Mouse (Mus musculus) intestine, embryonic 16.5 days (tissue): ENCODE measurements at regions not wholly inside any gene's neighbourhood (a gene's known extent, or its start where the extent isn't known, plus 50 kb on each side); places are given as distances from the start of the nearest gene placed in this dataset.

ENCODE experiments used
- ATAC-seq: fragments of 200-750 bp; cut with Nextera tagmentation; 2 replicates; pipeline ENCODE4 v1.8.0; 2017; ENCODE audit warnings: moderate TSS enrichment, moderate library complexity
- H3K27ac ChIP-seq: fragments of 300-500 bp; sonication (generic); 2 replicates; pipeline ENCODE4 v1.5.1; 2014; ENCODE audit warnings: mild to moderate bottlenecking, low read length
- H3K27me3 ChIP-seq: fragments of 300-500 bp; sonication (generic); replicated peaks from 2 replicates; pipeline ENCODE4 v1.6.1; 2014; ENCODE audit warnings: low read length, control low read depth, mixed read lengths; ENCODE audit not compliant: control insufficient read depth, insufficient read depth
- H3K36me3 ChIP-seq: fragments of 300-500 bp; sonication (generic); 2 replicates; pipeline ENCODE4 v1.6.1; 2014; ENCODE audit warnings: low read length, control low read depth; ENCODE audit not compliant: control insufficient read depth, insufficient read depth
- H3K4me1 ChIP-seq: fragments of 300-500 bp; sonication (generic); 2 replicates; pipeline ENCODE4 v1.6.1; 2014; ENCODE audit warnings: low read length, control low read depth, mixed read lengths; ENCODE audit not compliant: control insufficient read depth, insufficient read depth
- H3K4me2 ChIP-seq: fragments of 300-500 bp; sonication (generic); 2 replicates; pipeline ENCODE4 v1.6.1; 2014; ENCODE audit warnings: low read depth, low read length, control low read depth
- H3K4me3 ChIP-seq: fragments of 300-500 bp; sonication (generic); 2 replicates; pipeline ENCODE4 v1.5.1; 2014; ENCODE audit warnings: mild to moderate bottlenecking, low read length
- H3K9ac ChIP-seq: fragments of 300-500 bp; sonication (generic); 2 replicates; pipeline ENCODE4 v1.6.1; 2014; ENCODE audit warnings: low read depth, low read length
- H3K9me3 ChIP-seq: fragments of 300-500 bp; sonication (generic); 2 replicates; pipeline ENCODE4 v1.6.1; 2016; ENCODE audit warnings: low read length, control low read depth; ENCODE audit not compliant: control insufficient read depth
- WGBS: fragments of 180-500 bp; shearing (Covaris S2); extraction: QIAGEN DNeasy Blood & Tissue Kit; methylation state at CpG from one replicate; pipeline ENCODE4 v1.1.7; 2014; 5-methylcytosine and 5-hydroxymethylcytosine counted together

- Histone ChIP-seq H3K9ac (no peak overlapping the region), H3K4me2 (no peak overlapping the region), H3K9me3 (no peaks in the 10 kb centered on the region), H3K4me3 (no peak overlapping the region), H3K4me1 (no peaks in the 10 kb centered on the region), H3K27me3 (no peaks in the 10 kb centered on the region), H3K27ac (no peak overlapping the region), H3K36me3 (no peaks in the 10 kb centered on the region)
- no peak for ATAC-seq
- WGBS = 14% methylated on average over 7 of the region's 7 CpGs
Observed at GRCm38 (mm10) chr12:10597976-10598746, 207.6 kb downstream of the Rdh14 start.

GRCm38 (mm10) chr12:10600111-10600510 is 209.5 kb downstream of the Rdh14 start:
- no peaks in the 10 kb centered on the region for H3K4me1 ChIP-seq
- WGBS = 77% methylated on average over 6 of the region's 6 CpGs
- H3K27ac ChIP-seq = no peak overlapping the region
- no peaks in the 10 kb centered on the region for H3K36me3 ChIP-seq
- H3K27me3 ChIP-seq = no peaks in the 10 kb centered on the region
- no peak overlapping the region for H3K4me3 ChIP-seq
- H3K4me2 ChIP-seq = no peak overlapping the region
- no peaks in the 10 kb centered on the region for H3K9me3 ChIP-seq
- ATAC-seq = no peak
- no peak overlapping the region for H3K9ac ChIP-seq

- Histone ChIP-seq H3K36me3 (no peaks in the 10 kb centered on the region), H3K27ac (no peak overlapping the region), H3K4me3 (no peak overlapping the region), H3K4me2 (no peak overlapping the region), H3K27me3 (no peaks in the 10 kb centered on the region), H3K4me1 (no peaks in the 10 kb centered on the region), H3K9me3 (no peaks in the 10 kb centered on the region), H3K9ac (no peak overlapping the region)
- ATAC-seq = no peak
Observed at GRCm38 (mm10) chr12:10618319-10618718, 227.7 kb downstream of the Rdh14 start.

GRCm38 (mm10) chr12:10620541-10620940 is 230.0 kb downstream of the Rdh14 start:
- ATAC-seq = no peak
- Histone ChIP-seq H3K9ac (no peak overlapping the region), H3K4me2 (no peak overlapping the region), H3K9me3 (no peaks in the 10 kb centered on the region), H3K27me3 (no peaks in the 10 kb centered on the region), H3K27ac (no peak overlapping the region), H3K4me1 (no peaks in the 10 kb centered on the region), H3K4me3 (no peak overlapping the region), H3K36me3 (no peaks in the 10 kb centered on the region)
- WGBS = 51% methylated on average over 3 of the region's 3 CpGs

- H3K4me3 ChIP-seq = no peak overlapping the region
- no peaks in the 10 kb centered on the region for H3K27me3 ChIP-seq
- H3K36me3 ChIP-seq = no peaks in the 10 kb centered on the region
- no peak for ATAC-seq
- WGBS = 67% methylated on average over 3 of the region's 3 CpGs
- no peak overlapping the region for H3K27ac ChIP-seq
- no peak overlapping the region for H3K4me2 ChIP-seq
- no peaks in the 10 kb centered on the region for H3K9me3 ChIP-seq
- H3K4me1 ChIP-seq = no peaks in the 10 kb centered on the region
- H3K9ac ChIP-seq = no peak overlapping the region
Observed at GRCm38 (mm10) chr12:10638591-10638990, 248.0 kb downstream of the Rdh14 start.

- Histone ChIP-seq H3K36me3 (no peaks in the 10 kb centered on the region), H3K9ac (no peak overlapping the region)
- 82% methylated on average over 6 of the region's 6 CpGs for WGBS
Observed at GRCm38 (mm10) chr12:10654466-10655184, 264.1 kb downstream of the Rdh14 start.

GRCm38 (mm10) chr12:10655185-10655544 is 264.6 kb downstream of the Rdh14 start:
- Histone ChIP-seq H3K27ac (no peak overlapping the region), H3K36me3 (no peaks in the 10 kb centered on the region)
- no peak for ATAC-seq

More at GRCm38 (mm10) chr12:10654466-10655184, 264.1 kb downstream of the Rdh14 start:
- no peak overlapping the region for H3K4me3 ChIP-seq
- no peak overlapping the region for H3K27ac ChIP-seq
- H3K4me1 ChIP-seq = no peaks in the 10 kb centered on the region
- no peaks in the 10 kb centered on the region for H3K9me3 ChIP-seq
- H3K4me2 ChIP-seq = no peak overlapping the region
- no peaks in the 10 kb centered on the region for H3K27me3 ChIP-seq
- no peak for ATAC-seq

GRCm38 (mm10) chr12:10658826-10659225 is 268.3 kb downstream of the Rdh14 start:
- H3K36me3 ChIP-seq = no peaks in the 10 kb centered on the region
- no peak overlapping the region for H3K27ac ChIP-seq
- H3K4me1 ChIP-seq = no peaks in the 10 kb centered on the region
- H3K9ac ChIP-seq = no peak overlapping the region
- H3K4me2 ChIP-seq = no peak overlapping the region
- no peaks in the 10 kb centered on the region for H3K27me3 ChIP-seq
- no peak overlapping the region for H3K4me3 ChIP-seq
- WGBS = 73% methylated on average over 2 of the region's 2 CpGs
- no peaks in the 10 kb centered on the region for H3K9me3 ChIP-seq
- no peak for ATAC-seq

More at GRCm38 (mm10) chr12:10655185-10655544, 264.6 kb downstream of the Rdh14 start:
- Histone ChIP-seq H3K9ac (no peak overlapping the region), H3K4me1 (no peaks in the 10 kb centered on the region), H3K27me3 (no peaks in the 10 kb centered on the region), H3K4me2 (no peak overlapping the region), H3K9me3 (no peaks in the 10 kb centered on the region), H3K4me3 (no peak overlapping the region)

- H3K4me3 ChIP-seq = no peak overlapping the region
- no peak overlapping the region for H3K27ac ChIP-seq
- H3K27me3 ChIP-seq = no peaks in the 10 kb centered on the region
- WGBS = 79% methylated on average over 4 of the region's 4 CpGs
- H3K9me3 ChIP-seq = no peaks in the 10 kb centered on the region
- no peak overlapping the region for H3K9ac ChIP-seq
- no peaks in the 10 kb centered on the region for H3K36me3 ChIP-seq
- no peaks in the 10 kb centered on the region for H3K4me1 ChIP-seq
- no peak overlapping the region for H3K4me2 ChIP-seq
- ATAC-seq = no peak
Observed at GRCm38 (mm10) chr12:10686747-10687146, 296.2 kb downstream of the Rdh14 start.
